Mouse (Mus musculus): ENCODE measurements around the gene Usp47.

Usp47 gene

GRCm38 (mm10) chr7:112157584-112158315 is 134.4 kb downstream of the Usp47 start:
- no peak for DNase-seq (ENCODE audit: low spot score)

- no peak for DNase-seq (ENCODE audit: low spot score)
Measured at GRCm38 (mm10) chr7:112158316-112158741, 135.0 kb downstream of the Usp47 start.

- DNase-seq (ENCODE audit: low spot score): no peak
Measured at GRCm38 (mm10) chr7:112158942-112159341, 135.6 kb downstream of the Usp47 start, which contains the start of gene Dkk3. Dkk3 (minus strand) TSS chr7:112159057.

GRCm38 (mm10) chr7:112159835-112160234 is 136.5 kb downstream of the Usp47 start:
- no peak for DNase-seq (ENCODE audit: low spot score)
